Comparison of ENCODE assay signal across 8 mouse cellular contexts in genomic region chr8:70792700-70793099, GRCm38 (mm10). TPM values are rescaled to one million over a fixed set of nuclear protein-coding genes. Genes with fewer than 3 reads are reported as not detected.
DNase-seq lines count a peak whose midpoint lies in the region; ATAC-seq and TF ChIP-seq lines count a peak whose summit lies in the region.

No protein-coding gene starts in this region.

- peak; percentile 69 for DNase-seq in adrenal gland, postnatal 10 days
- no peak for DNase-seq in adrenal gland, adult (ENCODE audit: inconsistent age in 2 of 2, low spot score in 1 of 2)
- peak; percentile 84 to 88 for DNase-seq in cerebellum, postnatal 10 days
- DNase-seq in liver, adult 2 months (ENCODE audit: extremely low read depth, low read depth, low spot score), result peak; percentile 55
- DNase-seq in midbrain, postnatal 0 days (ENCODE audit: low spot score), result peak; percentile 82
- no peak for DNase-seq in frontal cortex, postnatal 36 days (ENCODE audit: low spot score in 2 of 2)

- H3K79me2 ChIP-seq in liver, adult 2 months (ENCODE audit: control insufficient read depth, insufficient read depth, low read length), result peaks cover 34% of the 10 kb centered on the region

- no peak for TF ChIP-seq CTCF in liver, adult 2 months (IDR thresholded peaks at IDR 0.05; ENCODE audit: low read depth, low read length)
- peak; percentile 34; the same call in 1 of the 2 replicates for TF ChIP-seq CTCF in midbrain, postnatal 0 days (IDR thresholded peaks at IDR 0.05)

- no peak for TF ChIP-seq POLR2A in liver, adult 2 months (IDR thresholded peaks at IDR 0.05; ENCODE audit: extremely low read depth, insufficient read depth, low read length)

- peak; percentile 45 for ATAC-seq in CD4-positive, CD25-positive, alpha-beta regulatory T cell, adult 4 months
- ATAC-seq in hindbrain, embryonic 16.5 days, result peak; percentile 61; the same call in 1 of the 2 replicates
- ATAC-seq in midbrain, postnatal 0 days (ENCODE audit: low FRiP score), result no peak; the same call in 1 of the 2 replicates

- peak overlapping the region; percentile 91 for H3K9ac ChIP-seq in hindbrain, embryonic 16.5 days (ENCODE audit: low read depth, low read length)
- H3K9ac ChIP-seq in liver, adult 2 months (ENCODE audit: low read depth, low read length), result no peak overlapping the region
- peak overlapping the region; percentile 89 for H3K9ac ChIP-seq in midbrain, postnatal 0 days (replicated peaks; ENCODE audit: low read length, poor library complexity, severe bottlenecking)

- H3K27me3 ChIP-seq in hindbrain, embryonic 16.5 days (replicated peaks; ENCODE audit: control insufficient read depth, insufficient read depth, low read length), result no peaks in the 10 kb centered on the region
- H3K27me3 ChIP-seq in liver, adult 2 months (ENCODE audit: control insufficient read depth, insufficient read depth, low read length), result no peaks in the 10 kb centered on the region
- H3K27me3 ChIP-seq in midbrain, postnatal 0 days (ENCODE audit: insufficient read depth, low read length), result no peaks in the 10 kb centered on the region

- H3K4me3 ChIP-seq in hindbrain, embryonic 16.5 days (ENCODE audit: low read length), result peak overlapping the region; percentile 67
- H3K4me3 ChIP-seq in liver, adult 2 months (ENCODE audit: insufficient read depth, low read depth, low read length), result peak overlapping the region; percentile 34; the same call in 1 of the 2 replicates
- peak overlapping the region; percentile 65 for H3K4me3 ChIP-seq in midbrain, postnatal 0 days (ENCODE audit: low read depth, low read length)

- WGBS in hindbrain, embryonic 16.5 days, result 1% methylated on average over 20 of the region's 20 CpGs
- WGBS in liver, adult 2 months, result 4% methylated on average over 20 of the region's 20 CpGs
- WGBS in midbrain, postnatal 0 days, result under 1% methylated on average over 20 of the region's 20 CpGs

- peak overlapping the region; percentile 81 for H3K27ac ChIP-seq in hindbrain, embryonic 16.5 days (ENCODE audit: low read depth, low read length)
- H3K27ac ChIP-seq in liver, adult 2 months (replicated peaks; ENCODE audit: insufficient read depth, low read depth, low read length), result no peak overlapping the region
- peak overlapping the region; percentile 86 for H3K27ac ChIP-seq in midbrain, postnatal 0 days (ENCODE audit: low read depth, low read length)

- peak overlapping the region; percentile 69 for H3K4me2 ChIP-seq in hindbrain, embryonic 16.5 days (ENCODE audit: low read length)
- peak overlapping the region; percentile 76 for H3K4me2 ChIP-seq in midbrain, postnatal 0 days (ENCODE audit: low read depth, low read length, poor library complexity, severe bottlenecking)

- H3K36me3 ChIP-seq in hindbrain, embryonic 16.5 days (ENCODE audit: control insufficient read depth, insufficient read depth, low read length), result peaks cover 5% of the 10 kb centered on the region; the same call in 1 of the 2 replicates
- H3K36me3 ChIP-seq in liver, adult 2 months (ENCODE audit: control insufficient read depth, insufficient read depth, low read length), result peaks cover 5% of the 10 kb centered on the region
- peaks cover 9% of the 10 kb centered on the region for H3K36me3 ChIP-seq in midbrain, postnatal 0 days (ENCODE audit: insufficient read depth, low read length)

- peaks cover 26% of the 10 kb centered on the region for H3K4me1 ChIP-seq in hindbrain, embryonic 16.5 days (ENCODE audit: control insufficient read depth, insufficient read depth, low read depth, low read length)
- H3K4me1 ChIP-seq in liver, adult 2 months (ENCODE audit: control insufficient read depth, insufficient read depth, low read length), result peaks cover 15% of the 10 kb centered on the region
- H3K4me1 ChIP-seq in midbrain, postnatal 0 days (ENCODE audit: insufficient read depth, low read length), result peaks cover 16% of the 10 kb centered on the region

- H3K9me3 ChIP-seq in hindbrain, embryonic 16.5 days (ENCODE audit: control insufficient read depth, low read length), result no peaks in the 10 kb centered on the region
- no peaks in the 10 kb centered on the region for H3K9me3 ChIP-seq in midbrain, postnatal 0 days (ENCODE audit: low read length)

RNA-seq across cellular contexts. Expression of gene Mast3, which starts 12.2 kb away (rescaled TPM):
- 10 to 100 TPM; 17.7 to 22.8 TPM for total RNA-seq in adrenal gland, postnatal 10 days (2021)
- 10 to 100 TPM; 15.1 to 17.5 TPM for polyA plus RNA-seq in CD4-positive, CD25-positive, alpha-beta regulatory T cell, adult 4 months (2017; shearing (Covaris generic))
- 21.9 and 23.9 TPM in 2 replicates for polyA plus RNA-seq in hindbrain, embryonic 16.5 days (2015; fragmentation: Nextera tagmentation; extraction: Ambion mirVana)
- 14.8 and 16.7 TPM in 2 replicates for total RNA-seq in liver, adult 2 months (2014; rRNA removed)
- 21.2 and 29.0 TPM in 2 replicates for polyA plus RNA-seq in liver, adult 2 months (2012; rRNA removed)
- 33.2 and 34.1 TPM in 2 replicates for total RNA-seq in midbrain, postnatal 0 days (2014; rRNA removed)
- 20.2 and 24.0 TPM in 2 replicates for polyA plus RNA-seq in midbrain, postnatal 0 days (2015; fragmentation: Nextera tagmentation; extraction: Ambion mirVana)

RNA-seq across cellular contexts. Expression of gene Il12rb1, which starts 15.5 kb away (rescaled TPM):
- under 1 TPM; 0.67 to 0.87 TPM for total RNA-seq in adrenal gland, postnatal 10 days (2021)
- polyA plus RNA-seq in CD4-positive, CD25-positive, alpha-beta regulatory T cell, adult 4 months (2017; shearing (Covaris generic)), result 10 to 100 TPM; 13.7 to 24.7 TPM
- 0.11 and 0.14 TPM in 2 replicates for polyA plus RNA-seq in hindbrain, embryonic 16.5 days (2015; fragmentation: Nextera tagmentation; extraction: Ambion mirVana)
- 0.37 and 0.40 TPM in 2 replicates for total RNA-seq in liver, adult 2 months (2014; rRNA removed)
- 0.34 and 0.60 TPM in 2 replicates for polyA plus RNA-seq in liver, adult 2 months (2012; rRNA removed)
- not detected in 2 replicates for total RNA-seq in midbrain, postnatal 0 days (2014; rRNA removed)
- not detected in 2 replicates for polyA plus RNA-seq in midbrain, postnatal 0 days (2015; fragmentation: Nextera tagmentation; extraction: Ambion mirVana)

RNA-seq across cellular contexts. Expression of gene Pik3r2, which starts 16.2 kb away (rescaled TPM):
- total RNA-seq in adrenal gland, postnatal 10 days (2021), result 10 to 100 TPM; 37.7 to 46.4 TPM
- 1 to 10 TPM; 4.3 to 4.5 TPM for polyA plus RNA-seq in CD4-positive, CD25-positive, alpha-beta regulatory T cell, adult 4 months (2017; shearing (Covaris generic))
- polyA plus RNA-seq in hindbrain, embryonic 16.5 days (2015; fragmentation: Nextera tagmentation; extraction: Ambion mirVana), result 115 and 118 TPM in 2 replicates
- 7.7 and 10.9 TPM in 2 replicates for total RNA-seq in liver, adult 2 months (2014; rRNA removed)
- 38.2 and 53.9 TPM in 2 replicates for polyA plus RNA-seq in liver, adult 2 months (2012; rRNA removed)
- 141 and 159 TPM in 2 replicates for total RNA-seq in midbrain, postnatal 0 days (2014; rRNA removed)
- polyA plus RNA-seq in midbrain, postnatal 0 days (2015; fragmentation: Nextera tagmentation; extraction: Ambion mirVana), result 102 and 113 TPM in 2 replicates

RNA-seq across cellular contexts. Expression of gene Mpv17l2, which starts 32.0 kb away (rescaled TPM):
- total RNA-seq in adrenal gland, postnatal 10 days (2021), result 100 to 1,000 TPM in 1 of 2 experiments, 10 to 100 TPM in 1; 92.9 to 106 TPM
- 10 to 100 TPM; 30.2 to 39.2 TPM for polyA plus RNA-seq in CD4-positive, CD25-positive, alpha-beta regulatory T cell, adult 4 months (2017; shearing (Covaris generic))
- polyA plus RNA-seq in hindbrain, embryonic 16.5 days (2015; fragmentation: Nextera tagmentation; extraction: Ambion mirVana), result 48.6 and 49.9 TPM in 2 replicates
- total RNA-seq in liver, adult 2 months (2014; rRNA removed), result 13.7 and 20.9 TPM in 2 replicates
- polyA plus RNA-seq in liver, adult 2 months (2012; rRNA removed), result 33.9 and 39.3 TPM in 2 replicates
- total RNA-seq in midbrain, postnatal 0 days (2014; rRNA removed), result 27.8 and 29.2 TPM in 2 replicates
- 43.7 and 45.8 TPM in 2 replicates for polyA plus RNA-seq in midbrain, postnatal 0 days (2015; fragmentation: Nextera tagmentation; extraction: Ambion mirVana)

RNA-seq across cellular contexts. Expression of gene Rab3a, which starts 38.2 kb away (rescaled TPM):
- 10 to 100 TPM; 53.3 to 53.9 TPM for total RNA-seq in adrenal gland, postnatal 10 days (2021)
- polyA plus RNA-seq in CD4-positive, CD25-positive, alpha-beta regulatory T cell, adult 4 months (2017; shearing (Covaris generic)), result 1 to 10 TPM; 7.5 to 9.6 TPM
- 622 and 635 TPM in 2 replicates for polyA plus RNA-seq in hindbrain, embryonic 16.5 days (2015; fragmentation: Nextera tagmentation; extraction: Ambion mirVana)
- total RNA-seq in liver, adult 2 months (2014; rRNA removed), result 2.7 and 4.1 TPM in 2 replicates
- 10.4 and 11.9 TPM in 2 replicates for polyA plus RNA-seq in liver, adult 2 months (2012; rRNA removed)
- 649 and 670 TPM in 2 replicates for total RNA-seq in midbrain, postnatal 0 days (2014; rRNA removed)
- 726 and 813 TPM in 2 replicates for polyA plus RNA-seq in midbrain, postnatal 0 days (2015; fragmentation: Nextera tagmentation; extraction: Ambion mirVana)

Comparison
In these comparisons a context has a peak if more than half of its experiments do, and no peak if none do; other contexts are left out.
1. DNase-seq: peak in adrenal gland, postnatal 10 days (single experiment), cerebellum, postnatal 10 days (2 of 2), liver, adult 2 months (single experiment) and midbrain, postnatal 0 days (single experiment); none in adrenal gland, adult (0 of 2) and frontal cortex, postnatal 36 days (0 of 2).
2. Peak in every context shown above with its lines, with median percentiles within 50 percentile points of each other: H3K4me3 ChIP-seq.